Mouse (Mus musculus): ENCODE results near the gene Pecr.

DNA sequence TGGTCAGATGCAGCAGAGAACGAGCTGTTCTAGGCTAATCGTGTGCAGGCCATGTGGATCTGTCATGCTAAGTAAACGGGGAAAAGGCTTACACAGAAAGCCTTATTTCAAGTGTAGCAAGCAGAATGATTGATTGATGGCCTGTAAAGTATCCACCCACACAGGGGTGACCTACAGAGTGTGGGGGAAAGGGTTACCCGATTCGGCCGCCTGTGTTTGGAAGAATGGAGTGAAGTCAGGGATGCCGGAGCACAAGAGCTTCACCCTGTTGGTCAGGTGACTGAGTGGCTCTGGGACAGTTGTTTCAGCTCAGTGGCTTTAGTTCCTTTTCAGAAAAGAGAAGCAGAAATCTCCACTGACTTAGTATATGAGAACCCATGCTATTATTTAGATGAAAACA, 32.8 kb upstream of the Pecr start:
- TF ChIP-seq CTCF (IDR thresholded peaks at IDR 0.05; ENCODE audit: low read depth) (no peak), EP300 (IDR thresholded peaks at IDR 0.05; ENCODE audit: low read depth) (no peak)
